In genomic region chr3:110329175-110329574, GRCm38 (mm10) we compare ENCODE assay signal across 22 mouse cellular contexts.
A peak's percentile ranks its signal among the peaks of the same experiment; 100 is the strongest.
DNase-seq lines count a peak whose midpoint lies in the region; ATAC-seq and TF ChIP-seq lines count a peak whose summit lies in the region.
"Had no signal": no experiment of that assay in that cellular context is flagged by ENCODE, and none has a peak within 500 bp of the region (broad histone marks: within the 10 kb centered on the region; RNA-seq: fewer than 3 reads in every experiment).

No protein-coding gene starts in this region.

- no peak for TF ChIP-seq POLR2A in brain, embryonic 14.5 days (IDR thresholded peaks at IDR 0.05; ENCODE audit: borderline replicate concordance, extremely low read depth, insufficient read depth, insufficient read length, poor library complexity, severe bottlenecking)

- no peaks in the 10 kb centered on the region for H3K27me3 ChIP-seq in forebrain, embryonic 15.5 days
- no peaks in the 10 kb centered on the region for H3K27me3 ChIP-seq in forebrain, embryonic 12.5 days
- H3K27me3 ChIP-seq in midbrain, embryonic 12.5 days, result no peaks in the 10 kb centered on the region
- no peaks in the 10 kb centered on the region for H3K27me3 ChIP-seq in midbrain, embryonic 10.5 days (ENCODE audit: low read depth, poor library complexity, severe bottlenecking)
- H3K27me3 ChIP-seq in midbrain, embryonic 14.5 days (ENCODE audit: control insufficient read depth, insufficient read depth, low read length), result no peaks in the 10 kb centered on the region
- no peaks in the 10 kb centered on the region for H3K27me3 ChIP-seq in heart, embryonic 11.5 days (ENCODE audit: control insufficient read depth, insufficient read depth, low read length)
- H3K27me3 ChIP-seq: heart, embryonic 13.5 days had no signal

- no peaks in the 10 kb centered on the region for H3K9me3 ChIP-seq in forebrain, embryonic 15.5 days
- no peaks in the 10 kb centered on the region for H3K9me3 ChIP-seq in forebrain, embryonic 12.5 days
- H3K9me3 ChIP-seq in midbrain, embryonic 12.5 days, result no peaks in the 10 kb centered on the region
- H3K9me3 ChIP-seq in midbrain, embryonic 10.5 days (replicated peaks), result no peaks in the 10 kb centered on the region
- no peaks in the 10 kb centered on the region for H3K9me3 ChIP-seq in midbrain, embryonic 14.5 days (ENCODE audit: control insufficient read depth, low read length)
- H3K9me3 ChIP-seq in heart, embryonic 11.5 days (replicated peaks; ENCODE audit: control insufficient read depth, low read length), result no peaks in the 10 kb centered on the region
- H3K9me3 ChIP-seq: heart, embryonic 13.5 days had no signal

- no peak overlapping the region for H3K4me2 ChIP-seq in forebrain, embryonic 15.5 days (replicated peaks)
- no peak overlapping the region for H3K4me2 ChIP-seq in forebrain, embryonic 12.5 days
- no peak overlapping the region for H3K4me2 ChIP-seq in midbrain, embryonic 12.5 days (replicated peaks)
- no peak overlapping the region for H3K4me2 ChIP-seq in midbrain, embryonic 14.5 days (ENCODE audit: low read length)
- no peak overlapping the region for H3K4me2 ChIP-seq in heart, embryonic 11.5 days
- H3K4me2 ChIP-seq: heart, embryonic 13.5 days; hindbrain, embryonic 14.5 days had no signal

- DNase-seq in midbrain, embryonic 10.5 days (ENCODE audit: low spot score), result no peak
- DNase-seq in brain, embryonic 14.5 days (ENCODE audit: low read depth), result peak; percentile 75
- DNase-seq in midbrain, embryonic 14.5 days, result peak; percentile 14
- no peak for DNase-seq in cerebellum, adult 9-11 months
- DNase-seq: adrenal gland, adult 2 months; adrenal gland, postnatal 14 days; cerebellum, adult 11-12 months; cerebellum, adult 8-10 months; cerebellum, postnatal 14 days; gastrocnemius, postnatal 25 days; heart, adult 18-20 months; heart, postnatal 14 days; heart, postnatal 4 days had no signal

- no peak for TF ChIP-seq CTCF in brain, embryonic 14.5 days (IDR thresholded peaks at IDR 0.05; ENCODE audit: borderline replicate concordance, extremely low read depth, insufficient read depth, insufficient read length)

- ATAC-seq in forebrain, embryonic 15.5 days (replicated peaks), result peak; percentile 85
- ATAC-seq in forebrain, embryonic 12.5 days (ENCODE audit: low FRiP score), result no peak
- peak; percentile 27; the same call in 1 of the 2 replicates for ATAC-seq in midbrain, embryonic 12.5 days (ENCODE audit: low FRiP score, low read depth)
- ATAC-seq in midbrain, embryonic 14.5 days (ENCODE audit: low FRiP score, low TSS enrichment), result no peak
- ATAC-seq in heart, embryonic 11.5 days (replicated peaks; ENCODE audit: insufficient number of reproducible peaks, low FRiP score, low TSS enrichment), result no peak
- ATAC-seq: CD4-positive, CD25-positive, alpha-beta regulatory T cell, adult 4 months; hindbrain, postnatal 0 days; inflammation-experienced regulatory T-cells, adult 6 months had no signal

- no peaks in the 10 kb centered on the region for H3K36me3 ChIP-seq in forebrain, embryonic 15.5 days
- H3K36me3 ChIP-seq in forebrain, embryonic 12.5 days (replicated peaks), result no peaks in the 10 kb centered on the region
- no peaks in the 10 kb centered on the region for H3K36me3 ChIP-seq in midbrain, embryonic 12.5 days
- H3K36me3 ChIP-seq in midbrain, embryonic 10.5 days, result no peaks in the 10 kb centered on the region
- no peaks in the 10 kb centered on the region for H3K36me3 ChIP-seq in midbrain, embryonic 14.5 days (ENCODE audit: control insufficient read depth, insufficient read depth, low read length)
- no peaks in the 10 kb centered on the region for H3K36me3 ChIP-seq in heart, embryonic 11.5 days (ENCODE audit: control insufficient read depth, insufficient read depth, low read length)
- H3K36me3 ChIP-seq: heart, embryonic 13.5 days had no signal

- H3K9ac ChIP-seq in forebrain, embryonic 15.5 days (replicated peaks), result no peak overlapping the region
- H3K9ac ChIP-seq in forebrain, embryonic 12.5 days, result no peak overlapping the region
- no peak overlapping the region for H3K9ac ChIP-seq in midbrain, embryonic 12.5 days (replicated peaks)
- H3K9ac ChIP-seq in midbrain, embryonic 14.5 days (replicated peaks; ENCODE audit: low read length), result no peak overlapping the region
- no peak overlapping the region for H3K9ac ChIP-seq in heart, embryonic 11.5 days (ENCODE audit: low read depth, low read length)
- H3K9ac ChIP-seq: heart, embryonic 13.5 days; hindbrain, embryonic 14.5 days had no signal

- H3K4me1 ChIP-seq in forebrain, embryonic 15.5 days, result no peaks in the 10 kb centered on the region
- H3K4me1 ChIP-seq in forebrain, embryonic 12.5 days, result no peaks in the 10 kb centered on the region
- H3K4me1 ChIP-seq in midbrain, embryonic 12.5 days, result 0 out of 2 replicates have a peak, but pooled peaks cover 4% of the 10 kb centered on the region
- peaks cover 17% of the 10 kb centered on the region for H3K4me1 ChIP-seq in midbrain, embryonic 10.5 days
- H3K4me1 ChIP-seq in midbrain, embryonic 14.5 days (ENCODE audit: control insufficient read depth, insufficient read depth, low read length), result no peaks in the 10 kb centered on the region
- H3K4me1 ChIP-seq in heart, embryonic 11.5 days (ENCODE audit: control insufficient read depth, insufficient read depth, low read length), result no peaks in the 10 kb centered on the region
- H3K4me1 ChIP-seq: heart, embryonic 13.5 days had no signal

- WGBS in forebrain, embryonic 15.5 days, result 44% methylated on average over 1 of the region's 1 CpGs
- 75% methylated on average over 1 of the region's 1 CpGs for WGBS in forebrain, embryonic 12.5 days
- 83% methylated on average over 1 of the region's 1 CpGs for WGBS in midbrain, embryonic 12.5 days
- 90% methylated on average over 1 of the region's 1 CpGs for WGBS in midbrain, embryonic 10.5 days
- WGBS in midbrain, embryonic 14.5 days, result 79% methylated on average over 1 of the region's 1 CpGs
- 81% methylated on average over 1 of the region's 1 CpGs for WGBS in heart, embryonic 11.5 days (ENCODE audit: insufficient replicate concordance)

- no peak overlapping the region for H3K27ac ChIP-seq in forebrain, embryonic 15.5 days (replicated peaks)
- no peak overlapping the region for H3K27ac ChIP-seq in forebrain, embryonic 12.5 days
- no peak overlapping the region for H3K27ac ChIP-seq in midbrain, embryonic 12.5 days (replicated peaks)
- no peak overlapping the region for H3K27ac ChIP-seq in midbrain, embryonic 10.5 days (replicated peaks)
- no peak overlapping the region for H3K27ac ChIP-seq in midbrain, embryonic 14.5 days (replicated peaks; ENCODE audit: low read depth, low read length)
- no peak overlapping the region for H3K27ac ChIP-seq in heart, embryonic 11.5 days (ENCODE audit: low read depth, low read length)
- H3K27ac ChIP-seq: heart, embryonic 13.5 days; hindbrain, embryonic 14.5 days; hindbrain, postnatal 0 days had no signal

- no peak overlapping the region for H3K4me3 ChIP-seq in forebrain, embryonic 15.5 days
- no peak overlapping the region for H3K4me3 ChIP-seq in forebrain, embryonic 12.5 days (replicated peaks)
- no peak overlapping the region for H3K4me3 ChIP-seq in midbrain, embryonic 12.5 days
- H3K4me3 ChIP-seq in midbrain, embryonic 10.5 days, result no peak overlapping the region
- H3K4me3 ChIP-seq in midbrain, embryonic 14.5 days (replicated peaks; ENCODE audit: low read depth, low read length), result no peak overlapping the region
- H3K4me3 ChIP-seq in heart, embryonic 11.5 days (ENCODE audit: low read depth, low read length), result no peak overlapping the region
- H3K4me3 ChIP-seq: heart, embryonic 13.5 days had no signal

Comparison
In these comparisons a context has a peak if more than half of its experiments do, and no peak if none do; other contexts are left out.
1. ATAC-seq: peak in forebrain, embryonic 15.5 days (single experiment) and midbrain, embryonic 12.5 days (single experiment); none in forebrain, embryonic 12.5 days (single experiment), midbrain, embryonic 14.5 days (single experiment) and heart, embryonic 11.5 days (single experiment).
2. DNase-seq: peak in brain, embryonic 14.5 days (single experiment) and midbrain, embryonic 14.5 days (single experiment); none in midbrain, embryonic 10.5 days (single experiment) and cerebellum, adult 9-11 months (single experiment).